Mouse (Mus musculus) brain, embryonic 18.5 days (tissue): Measurements from ENCODE around the gene Ntn1.
A peak's percentile ranks its signal among the peaks of the same experiment; 100 is the strongest.

ENCODE experiments used
- DNase-seq: peaks from one replicate; pipeline ENCODE4 v3.0.0-alpha.2; 2012; ENCODE audit warnings: low read depth, low spot score

Ntn1 gene

DNA sequence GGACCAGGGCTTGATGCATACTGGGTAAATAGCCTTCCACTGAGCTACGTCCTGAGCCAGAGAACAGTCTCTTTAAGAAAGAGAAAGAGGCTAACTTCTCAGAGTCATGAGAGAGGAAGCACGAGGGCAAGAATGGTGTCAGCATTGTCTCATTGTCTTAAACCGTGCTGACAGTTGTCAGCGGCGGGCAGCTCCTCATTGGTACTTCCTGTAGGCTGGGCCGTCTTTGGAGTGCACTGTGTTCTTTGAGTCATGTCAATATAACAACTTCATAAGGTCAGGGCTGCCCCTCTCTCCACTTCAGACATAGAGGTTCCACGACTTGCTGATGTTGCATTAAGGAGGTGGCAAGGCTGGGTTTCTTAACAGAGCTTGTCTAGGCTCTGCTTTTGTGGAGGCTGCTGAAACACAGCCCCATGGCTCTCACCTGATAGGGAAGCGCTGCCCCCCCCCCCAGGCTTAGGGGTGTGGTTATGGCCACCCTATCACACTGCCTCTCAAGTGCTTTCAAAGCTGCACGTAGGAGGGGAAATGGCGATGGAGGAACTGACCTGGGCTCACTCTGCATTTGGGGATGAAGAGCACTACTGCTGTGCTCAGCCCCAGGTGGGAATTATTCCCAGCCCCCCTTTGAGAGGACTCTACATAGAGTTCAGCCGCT lies 6.8 kb upstream of the Ntn1 start:
- DNase-seq: no peak

DNA sequence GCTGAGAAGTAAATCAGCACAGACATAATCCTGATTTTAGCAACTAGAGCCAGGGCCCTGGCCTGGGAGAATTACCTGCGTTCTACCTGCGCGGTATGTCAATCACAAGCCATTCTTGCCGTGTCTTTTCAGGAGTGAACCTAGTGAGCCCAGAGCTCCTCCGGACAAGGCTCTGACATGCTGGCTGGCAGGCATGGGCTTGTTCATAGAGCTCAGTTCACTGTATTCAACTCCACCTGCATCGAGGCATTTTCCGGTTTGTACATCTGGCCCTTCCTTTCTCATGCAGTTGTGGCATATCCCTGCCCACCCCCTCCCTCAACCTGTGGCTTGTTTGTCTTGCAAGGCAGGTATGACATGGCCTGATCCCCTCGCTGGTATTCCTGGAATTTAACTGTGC lies 5.0 kb upstream of the Ntn1 start:
- DNase-seq: no peak

- DNase-seq: no peak
These were observed 3.6 kb upstream of the Ntn1 start for GRCm38 (mm10) chr11:68404185-68404584.

DNA sequence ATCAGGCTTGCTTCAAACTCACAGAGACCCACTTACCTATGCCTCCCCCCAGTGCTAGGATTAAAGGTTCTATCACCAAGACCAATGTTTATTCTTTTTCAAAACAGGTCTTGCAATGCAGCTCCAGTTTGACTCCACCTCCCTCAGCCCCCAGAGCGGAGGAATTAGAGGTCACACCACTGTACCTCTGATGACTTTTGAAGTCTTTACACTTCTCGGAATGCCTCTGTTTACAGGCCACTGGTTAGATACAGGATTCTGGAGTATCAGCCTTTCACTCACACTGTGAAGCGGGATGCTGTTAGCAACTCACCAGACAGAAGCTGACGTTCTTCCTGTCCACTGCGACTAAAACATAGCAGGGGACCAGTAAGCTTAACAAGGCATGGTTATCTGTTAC lies 805 bp upstream of the Ntn1 start:
- no peak for DNase-seq

DNA sequence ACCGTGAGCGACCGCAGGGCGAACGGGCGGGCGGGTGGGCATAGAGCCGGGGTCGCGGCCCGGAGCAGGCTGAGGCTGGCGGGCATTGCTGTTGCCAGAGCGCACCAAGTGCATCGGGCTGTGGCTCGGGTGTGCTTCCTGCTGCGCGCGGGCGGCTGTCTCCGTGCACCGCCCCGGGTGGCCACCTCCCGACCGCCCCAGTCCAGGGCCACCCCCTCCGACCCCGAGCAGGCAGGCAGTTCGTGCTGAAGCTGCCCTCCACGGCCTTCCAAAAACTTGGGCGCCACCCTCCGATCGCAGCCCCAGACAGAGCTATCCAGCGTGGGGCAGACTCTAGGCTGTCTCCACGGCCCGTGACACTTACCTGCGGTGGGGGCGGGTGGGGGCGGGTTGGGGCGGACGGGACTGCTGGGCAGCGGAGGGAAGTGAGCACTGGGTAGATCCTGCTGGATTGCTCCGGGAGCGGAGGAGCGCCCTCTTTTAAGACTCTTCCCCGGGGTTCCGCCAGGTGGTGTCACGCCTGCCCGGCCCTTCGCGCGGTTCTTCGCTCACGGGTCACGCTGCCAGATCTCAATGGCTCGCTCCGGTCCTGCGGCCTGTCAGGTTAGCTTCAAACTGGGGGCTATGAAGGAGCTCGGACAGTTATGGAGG lies 477 bp downstream of the Ntn1 start:
- no peak for DNase-seq

GRCm38 (mm10) chr11:68399548-68400020 lies 1.0 kb downstream of the Ntn1 start:
- DNase-seq: peak; percentile 51

DNA sequence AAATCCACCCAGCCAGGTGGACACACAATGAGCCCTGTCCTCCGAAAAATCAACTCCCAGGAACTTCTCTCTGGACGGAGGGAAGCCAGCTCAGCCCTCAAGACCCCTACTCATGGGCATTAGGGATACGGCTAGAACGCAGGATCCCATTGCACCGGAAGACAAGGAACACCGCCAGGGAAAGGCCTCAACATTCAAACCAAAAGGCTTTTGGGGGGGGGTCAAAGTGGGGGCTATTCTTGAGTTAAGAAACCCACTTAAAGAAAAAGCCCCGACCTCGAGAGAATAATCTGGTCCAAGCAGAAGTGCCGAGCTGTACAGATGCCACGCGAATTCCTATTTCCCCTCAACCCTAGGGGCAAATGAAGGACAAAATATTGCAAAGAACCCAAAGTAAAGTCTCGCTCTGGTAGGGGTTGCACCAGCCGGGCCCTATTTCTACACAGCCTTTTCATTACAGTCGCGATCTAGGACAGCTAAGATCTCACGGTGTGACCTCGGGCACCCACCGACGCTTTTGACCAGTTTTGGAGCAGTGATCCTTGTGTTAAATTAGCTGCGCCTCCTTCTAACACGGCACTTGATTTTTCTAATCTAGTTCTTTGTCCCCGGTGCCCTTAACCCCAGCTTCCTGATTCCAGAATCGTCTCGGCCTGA lies 1.6 kb downstream of the Ntn1 start:
- DNase-seq: no peak

- no peak for DNase-seq
These were observed 5.1 kb downstream of the Ntn1 start for GRCm38 (mm10) chr11:68395546-68395945.

GRCm38 (mm10) chr11:68394749-68395148 lies 5.9 kb downstream of the Ntn1 start:
- DNase-seq: no peak

DNA sequence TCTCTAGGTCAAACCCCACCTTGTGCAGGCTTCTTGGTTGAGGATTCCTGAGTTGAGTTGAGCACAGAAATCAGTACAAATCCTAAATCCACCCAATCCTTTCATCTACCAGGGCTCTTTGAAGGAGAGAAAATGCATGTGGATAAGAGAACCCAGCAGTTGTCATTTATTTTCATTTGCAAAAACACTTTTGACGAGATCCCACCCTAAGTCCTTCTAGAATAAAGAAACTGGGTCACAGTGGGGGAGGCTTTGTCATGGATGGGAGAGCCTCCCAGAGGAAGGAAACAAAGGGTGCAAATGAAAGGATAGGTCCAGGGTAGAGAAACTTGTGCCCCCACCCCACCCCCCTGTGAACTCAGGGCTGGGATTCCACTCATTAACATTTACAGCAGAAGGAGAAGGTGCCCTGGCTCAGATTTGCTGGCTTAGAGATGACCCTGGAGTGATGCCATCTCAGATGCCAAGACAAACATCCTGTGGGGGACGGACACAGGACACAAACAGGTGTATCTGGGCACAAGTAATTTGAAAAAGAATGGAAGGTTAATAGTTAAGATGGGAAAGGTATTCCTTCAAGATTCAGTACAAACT lies 6.6 kb downstream of the Ntn1 start:
- no peak for DNase-seq

DNA sequence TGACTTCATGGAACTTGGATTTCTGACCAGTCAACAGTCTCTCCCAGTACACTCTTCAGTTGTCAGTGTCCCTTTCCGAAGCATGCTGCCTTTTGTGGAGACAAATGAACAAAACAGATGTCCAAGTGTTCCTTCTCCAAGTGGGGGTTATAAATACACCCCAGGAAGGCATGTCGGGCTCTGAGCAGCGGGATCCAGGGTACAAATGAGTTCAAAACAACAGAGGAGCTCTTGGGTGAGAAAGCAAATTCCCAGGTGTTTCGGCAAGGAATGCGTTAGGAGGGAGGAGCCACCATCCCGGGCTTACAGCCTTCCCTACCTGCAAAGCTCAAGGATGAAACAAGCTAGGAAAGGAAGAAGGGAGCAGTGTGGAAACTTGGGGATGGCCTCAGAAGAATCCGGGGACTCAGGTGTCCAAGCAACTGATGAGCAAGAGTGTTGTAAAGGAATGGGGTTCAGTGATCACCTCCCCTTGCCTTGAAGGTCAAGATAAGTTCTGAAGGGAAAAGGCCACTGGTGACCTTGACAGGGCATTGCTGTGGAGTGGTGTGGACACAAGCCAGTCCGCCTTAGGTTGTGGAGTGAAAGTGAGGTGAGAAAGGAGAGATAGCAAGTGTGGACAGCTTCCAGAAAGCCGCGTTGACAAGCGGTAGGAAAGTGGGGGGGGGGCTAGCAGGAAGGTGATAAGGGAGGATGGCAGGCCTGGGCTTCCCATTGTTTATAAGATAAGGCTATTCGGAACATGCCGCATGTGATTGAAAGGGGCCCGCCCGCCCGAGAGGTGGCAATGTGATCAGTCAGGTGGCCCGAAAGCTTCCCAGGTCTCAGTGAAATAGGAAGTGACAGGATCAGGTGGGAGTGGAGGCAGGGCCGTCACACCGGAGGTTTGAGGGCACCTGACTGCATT lies 10.0 kb downstream of the Ntn1 start:
- DNase-seq: no peak

- DNase-seq: no peak
These were observed 11.0 kb downstream of the Ntn1 start for GRCm38 (mm10) chr11:68389621-68390020.

GRCm38 (mm10) chr11:68388655-68389015 lies 12.0 kb downstream of the Ntn1 start:
- DNase-seq: no peak

- no peak for DNase-seq
These were observed 12.5 kb downstream of the Ntn1 start for GRCm38 (mm10) chr11:68387971-68388654.

DNA sequence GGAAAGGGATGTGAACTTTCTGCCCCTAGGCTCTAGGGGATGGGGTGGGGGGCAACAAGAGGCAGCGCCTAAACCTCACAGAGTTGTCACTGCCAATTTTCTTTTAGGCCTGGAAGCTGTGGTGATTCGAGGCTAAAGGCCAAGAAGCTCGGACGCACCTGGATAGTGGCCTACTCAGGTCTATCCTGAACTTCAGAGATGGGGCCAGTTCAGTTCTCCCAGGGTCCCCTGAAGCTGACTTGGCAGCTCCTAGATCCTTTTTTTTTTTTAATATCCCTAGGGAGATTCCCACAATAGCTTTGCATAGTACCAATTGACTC lies 13.2 kb downstream of the Ntn1 start:
- no peak for DNase-seq

GRCm38 (mm10) chr11:68386589-68387440 lies 13.8 kb downstream of the Ntn1 start:
- no peak for DNase-seq

- DNase-seq: no peak
These were observed 14.6 kb downstream of the Ntn1 start for GRCm38 (mm10) chr11:68385921-68386588.

DNA sequence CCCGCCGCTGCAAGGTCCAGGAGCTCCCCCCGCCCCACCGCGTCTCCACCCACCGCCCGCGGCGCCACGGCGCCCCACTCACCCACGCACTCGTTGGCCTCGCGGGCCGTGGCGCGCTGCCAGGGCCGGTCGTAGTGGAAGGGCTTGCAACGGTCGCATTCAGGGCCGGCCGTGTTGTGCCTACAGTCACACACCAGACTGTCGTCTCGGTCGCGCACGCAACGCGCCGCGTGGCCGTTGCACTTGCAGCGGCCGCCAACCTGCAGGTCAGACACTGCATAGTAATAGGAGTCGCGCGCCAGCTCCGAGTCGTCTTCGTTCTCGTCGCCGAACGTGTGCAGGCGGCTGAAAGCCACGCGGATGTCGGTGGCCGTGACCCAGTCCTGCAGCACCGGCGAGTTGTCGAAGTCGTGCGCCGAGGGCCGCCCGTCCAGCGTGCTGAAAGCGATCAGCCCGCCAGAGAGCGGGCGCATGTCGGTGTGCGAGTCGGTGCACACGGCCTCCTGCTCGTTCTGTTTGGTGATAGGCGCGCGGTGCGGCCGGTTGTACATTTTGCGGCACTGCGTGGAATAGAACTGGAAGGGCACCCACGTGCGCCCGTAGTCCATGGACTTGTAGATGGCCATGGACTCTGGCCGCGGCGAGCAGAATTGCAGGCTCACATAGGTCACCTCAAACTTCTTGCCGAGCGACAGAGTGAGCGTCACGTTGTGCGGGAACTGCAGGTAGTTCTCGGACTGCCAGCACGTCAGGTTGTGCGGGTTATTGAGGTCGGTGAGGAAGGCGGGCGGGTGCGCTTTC lies 15.4 kb downstream of the Ntn1 start:
- DNase-seq: no peak

- no peak for DNase-seq
These were observed 16.0 kb downstream of the Ntn1 start for GRCm38 (mm10) chr11:68384592-68385020.
